Mouse (Mus musculus) olfactory bulb, adult 2 months (tissue): ENCODE measurements around the gene T2.

ENCODE experiments used
- CTCF ChIP-seq: fragments of 200-500 bp; IDR thresholded peaks from 2 replicates; pipeline ENCODE4 v1.5.1; 2012; ENCODE audit warnings: low read depth, mild to moderate bottlenecking, low read length, moderate library complexity; ENCODE audit not compliant: insufficient read depth
- POLR2A ChIP-seq: fragments of 200-500 bp; IDR thresholded peaks from 2 replicates; pipeline ENCODE4 v1.6.1; 2012; ENCODE audit warnings: mild to moderate bottlenecking, low read depth, low read length, moderate library complexity; ENCODE audit not compliant: insufficient read depth

DNA sequence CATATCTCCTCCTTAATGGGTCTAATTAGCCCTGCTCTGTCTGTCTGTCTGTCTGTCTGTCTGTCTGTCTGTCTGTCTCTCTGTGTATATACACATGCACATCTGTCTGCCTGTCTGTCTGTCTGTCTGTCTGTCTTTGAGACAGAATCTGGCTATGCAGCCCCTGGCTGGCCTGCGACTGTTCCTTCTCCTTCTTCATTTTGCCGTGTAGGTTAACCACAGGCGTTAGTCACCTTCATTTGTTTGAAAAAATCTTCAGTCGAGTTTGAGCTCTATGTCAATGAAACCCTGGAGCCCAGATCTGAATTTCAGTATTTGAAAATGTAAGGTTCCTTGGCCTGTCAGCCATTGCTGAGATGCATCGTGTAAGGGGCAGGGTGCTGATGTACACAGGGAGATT lies 21.5 kb downstream of the T2 start:
- TF ChIP-seq CTCF, result no peak
- no peak for TF ChIP-seq POLR2A
